Mouse (Mus musculus) E14TG2a.4 (cell line): ENCODE measurements around the gene Nus1.

ENCODE experiments used
- H3K27me3 ChIP-seq: 2 replicates; pipeline ENCODE4 v1.6.1; 2014; ENCODE audit warnings: low read length, control low read depth; ENCODE audit not compliant: insufficient read depth
- H3K36me3 ChIP-seq: 2 replicates; pipeline ENCODE4 v1.6.1; 2014; ENCODE audit warnings: low read length, control low read depth; ENCODE audit not compliant: insufficient read depth
- H3K4me1 ChIP-seq: replicated peaks from 2 replicates; pipeline ENCODE4 v1.6.1; 2014; ENCODE audit warnings: low read depth, low read length, control low read depth
- H3K4me3 ChIP-seq: replicated peaks from 2 replicates; pipeline ENCODE4 v1.5.1; 2014; ENCODE audit warnings: mild to moderate bottlenecking, low read length
- H3K9me3 ChIP-seq: 2 replicates; pipeline ENCODE4 v1.6.1; 2014; ENCODE audit warnings: low read length, control low read depth
- CTCF ChIP-seq: conservative IDR thresholded peaks from 2 replicates; pipeline ENCODE4 v1.5.1; 2014; ENCODE audit warnings: low read length
- NANOG ChIP-seq: IDR thresholded peaks from 2 replicates; pipeline ENCODE4 v1.6.1; 2014; ENCODE audit warnings: borderline replicate concordance, low read length, mixed read lengths
- POU5F1 ChIP-seq: IDR thresholded peaks from 2 replicates; pipeline ENCODE4 v1.6.1; 2014; ENCODE audit warnings: low read length, borderline replicate concordance

The Nus1 gene

GRCm38 (mm10) chr10:52460614-52461013, 43.3 kb downstream of the Nus1 start:
- H3K4me3 ChIP-seq, result no peak overlapping the region
- no peaks in the 10 kb centered on the region for H3K9me3 ChIP-seq
- H3K4me1 ChIP-seq, result no peaks in the 10 kb centered on the region
- no peaks in the 10 kb centered on the region for H3K27me3 ChIP-seq
- no peak for TF ChIP-seq POU5F1
- no peak for TF ChIP-seq NANOG
- no peak for TF ChIP-seq CTCF
- H3K36me3 ChIP-seq, result no peaks in the 10 kb centered on the region

GRCm38 (mm10) chr10:52463941-52464739, 46.8 kb downstream of the Nus1 start:
- Histone ChIP-seq H3K4me1 (no peaks in the 10 kb centered on the region), H3K27me3 (no peaks in the 10 kb centered on the region), H3K36me3 (no peaks in the 10 kb centered on the region), H3K9me3 (no peaks in the 10 kb centered on the region), H3K4me3 (no peak overlapping the region)
- TF ChIP-seq NANOG (no peak), POU5F1 (no peak), CTCF (no peak)

- Histone ChIP-seq H3K9me3 (no peaks in the 10 kb centered on the region), H3K27me3 (no peaks in the 10 kb centered on the region), H3K4me1 (no peaks in the 10 kb centered on the region), H3K4me3 (no peak overlapping the region), H3K36me3 (no peaks in the 10 kb centered on the region)
- TF ChIP-seq POU5F1 (no peak), CTCF (no peak), NANOG (no peak)
Observed at GRCm38 (mm10) chr10:52471520-52471919, 54.2 kb downstream of the Nus1 start.
